Mouse (Mus musculus) spleen, adult 2 months (tissue): ENCODE results near the gene Slc22a23. TPM values are rescaled to one million over a fixed set of nuclear protein-coding genes. Genes with fewer than 3 reads are reported as not detected.

Source experiments
- DNase-seq, 2 experiments: peaks; one replicate each; pipeline versions ENCODE4 v3.0.0 to v3.0.0-alpha.2; 2012 to 2021; ENCODE audit warnings: low spot score in 2 of 2, low read depth in 1 of 2
- H3K27ac ChIP-seq: fragments of 200-500 bp; 2 replicates; pipeline ENCODE4 v1.5.1; 2012; ENCODE audit warnings: low read length, inconsistent platforms; ENCODE audit not compliant: insufficient read depth
- H3K27me3 ChIP-seq: fragments of 200-500 bp; 2 replicates; pipeline ENCODE4 v1.6.1; 2012; ENCODE audit warnings: mild to moderate bottlenecking, moderate library complexity, low read length, inconsistent platforms; ENCODE audit not compliant: control insufficient read depth, insufficient read depth
- H3K36me3 ChIP-seq: fragments of 200-500 bp; 2 replicates; pipeline ENCODE4 v1.6.1; 2012; ENCODE audit warnings: mild to moderate bottlenecking, low read length, inconsistent platforms; ENCODE audit not compliant: control insufficient read depth, insufficient read depth
- H3K4me1 ChIP-seq: fragments of 200-500 bp; 2 replicates; pipeline ENCODE4 v1.6.1; 2011; ENCODE audit warnings: inconsistent platforms; ENCODE audit not compliant: control insufficient read depth, insufficient read depth, insufficient read length
- H3K4me3 ChIP-seq: fragments of 200-500 bp; 2 replicates; pipeline ENCODE4 v1.5.1; 2011; ENCODE audit warnings: mild to moderate bottlenecking, inconsistent platforms; ENCODE audit not compliant: insufficient read depth, insufficient read length; ENCODE audit errors: extremely low read depth
- CTCF ChIP-seq: fragments of 200-500 bp; IDR thresholded peaks from 2 replicates; pipeline ENCODE4 v1.5.1; 2011; ENCODE audit warnings: mild to moderate bottlenecking, inconsistent platforms; ENCODE audit not compliant: insufficient read depth, insufficient read length, insufficient replicate concordance; ENCODE audit errors: extremely low read depth
- POLR2A ChIP-seq: fragments of 200-500 bp; IDR thresholded peaks from 2 replicates; pipeline ENCODE4 v1.6.1; 2011; ENCODE audit warnings: low read depth, low read length, inconsistent platforms
- WGBS: fragments of 180-500 bp; shearing (Covaris S2); methylation state at CpG from one replicate; pipeline ENCODE4 v1.1.7; 2018; 5-methylcytosine and 5-hydroxymethylcytosine counted together
- polyA plus RNA-seq: library from polyadenylated mRNA; depleted of rRNA; stranded (reverse); fragments of >200 nt; gene quantifications from 2 replicates; pipeline ENCODE4 v1.2.3, GENCODE M21; 2012

The Slc22a23 gene
- polyA plus RNA-seq, 1 experiment: 10.0 TPM

DNA sequence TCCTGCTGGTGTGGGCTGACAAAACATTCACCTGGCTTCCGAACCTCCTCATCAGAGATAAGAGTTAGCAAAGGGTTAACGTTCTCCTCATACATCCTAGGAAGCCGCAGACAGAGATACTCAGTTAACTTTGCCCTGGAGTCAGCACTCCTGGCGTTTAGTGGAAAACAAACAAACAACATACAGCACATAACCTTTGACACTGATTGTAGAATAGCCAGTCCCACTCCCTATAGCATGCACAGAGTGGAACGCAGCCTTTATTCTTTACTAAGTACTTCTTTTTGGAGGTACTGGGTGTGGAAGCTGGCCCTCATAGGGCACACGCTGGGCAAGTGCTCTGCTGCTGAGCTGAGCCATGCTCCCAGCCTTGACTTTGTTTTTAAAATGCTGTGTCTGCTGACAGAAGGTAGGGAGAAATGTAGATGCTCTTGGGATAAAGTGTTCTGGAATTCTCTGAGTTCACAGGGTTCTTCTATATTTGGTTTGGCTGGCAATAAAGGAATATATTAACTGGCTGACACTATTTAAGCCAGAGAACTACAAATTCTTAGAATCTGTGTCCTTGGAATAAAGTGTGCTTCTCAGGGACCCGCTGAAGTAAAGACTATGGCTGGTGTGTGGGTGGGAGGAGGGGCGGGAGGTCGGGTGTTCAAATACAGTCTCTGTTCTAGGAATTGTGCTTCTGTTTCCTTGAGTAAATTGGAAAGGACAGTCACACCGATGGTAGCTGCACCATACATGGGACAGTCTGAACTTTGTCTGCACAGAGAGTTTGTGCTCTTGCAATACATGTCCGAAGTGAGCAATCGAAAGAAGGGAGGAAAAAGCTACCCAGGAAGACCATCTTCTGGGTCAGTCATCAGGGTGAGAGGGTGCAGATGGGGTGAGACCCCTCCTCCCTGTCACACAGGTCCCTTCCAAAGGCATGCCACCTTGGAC lies 117.0 kb downstream of the Slc22a23 start:
- H3K27ac ChIP-seq: no peak overlapping the region
- peaks cover 7% of the 10 kb centered on the region; the same call in 1 of the 2 replicates for H3K4me1 ChIP-seq
- TF ChIP-seq POLR2A (no peak), CTCF (no peak)
- H3K36me3 ChIP-seq: no peaks in the 10 kb centered on the region
- no peak overlapping the region for H3K4me3 ChIP-seq
- WGBS: 86% methylated on average over 12 of the region's 12 CpGs
- DNase-seq: no peak
- no peaks in the 10 kb centered on the region for H3K27me3 ChIP-seq

GRCm38 (mm10) chr13:34226940-34227339 lies 118.0 kb downstream of the Slc22a23 start:
- 80% methylated on average over 1 of the region's 1 CpGs for WGBS
- H3K4me1 ChIP-seq: peaks cover 7% of the 10 kb centered on the region; the same call in 1 of the 2 replicates

GRCm38 (mm10) chr13:34222985-34223384 lies 122.0 kb downstream of the Slc22a23 start:
- H3K27ac ChIP-seq: no peak overlapping the region
- no peaks in the 10 kb centered on the region for H3K36me3 ChIP-seq
- no peaks in the 10 kb centered on the region for H3K4me1 ChIP-seq
- no peak for DNase-seq
- no peak overlapping the region for H3K4me3 ChIP-seq
- TF ChIP-seq POLR2A: no peak
- TF ChIP-seq CTCF: no peak
- no peaks in the 10 kb centered on the region for H3K27me3 ChIP-seq
- WGBS: 81% methylated on average over 7 of the region's 7 CpGs

More at GRCm38 (mm10) chr13:34226940-34227339, 118.0 kb downstream of the Slc22a23 start:
- no peaks in the 10 kb centered on the region for H3K27me3 ChIP-seq
- no peak overlapping the region for H3K27ac ChIP-seq
- DNase-seq: no peak
- no peaks in the 10 kb centered on the region for H3K36me3 ChIP-seq
- no peak for TF ChIP-seq POLR2A
- no peak for TF ChIP-seq CTCF
- H3K4me3 ChIP-seq: no peak overlapping the region

- Histone ChIP-seq H3K27me3 (no peaks in the 10 kb centered on the region), H3K4me1 (no peaks in the 10 kb centered on the region; the same call in 1 of the 2 replicates), H3K27ac (no peak overlapping the region), H3K36me3 (no peaks in the 10 kb centered on the region), H3K4me3 (no peak overlapping the region)
- DNase-seq: no peak
- TF ChIP-seq CTCF: no peak
- no peak for TF ChIP-seq POLR2A
- WGBS: 71% methylated on average over 3 of the region's 3 CpGs
These were observed 125.3 kb downstream of the Slc22a23 start for GRCm38 (mm10) chr13:34219728-34220127.

DNA sequence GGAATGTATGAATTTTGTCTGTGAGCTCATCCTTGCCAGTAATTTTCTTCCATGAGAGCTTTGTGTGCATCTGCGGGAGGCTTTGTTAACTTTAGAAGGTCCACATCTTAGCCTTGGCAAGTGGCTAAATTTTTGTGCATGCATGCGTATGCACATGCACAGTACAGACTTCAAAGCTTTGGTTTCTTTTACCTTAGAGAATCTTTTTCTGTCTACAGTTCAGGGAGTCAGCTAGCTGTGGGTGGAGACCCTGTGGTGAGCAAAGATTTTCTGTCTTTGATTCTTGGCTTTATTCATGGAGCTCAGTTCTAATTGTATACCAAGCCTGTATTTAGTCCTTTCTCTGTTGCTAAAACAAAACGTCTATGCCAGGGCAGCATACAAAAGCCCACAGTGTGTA lies 126.2 kb downstream of the Slc22a23 start:
- no peak for DNase-seq
- no peak overlapping the region for H3K4me3 ChIP-seq
- H3K27ac ChIP-seq: no peak overlapping the region
- no peaks in the 10 kb centered on the region for H3K27me3 ChIP-seq
- 91% methylated on average over 3 of the region's 3 CpGs for WGBS
- H3K4me1 ChIP-seq: no peaks in the 10 kb centered on the region; the same call in 1 of the 2 replicates
- no peaks in the 10 kb centered on the region for H3K36me3 ChIP-seq
- TF ChIP-seq POLR2A: no peak
- no peak for TF ChIP-seq CTCF

DNA sequence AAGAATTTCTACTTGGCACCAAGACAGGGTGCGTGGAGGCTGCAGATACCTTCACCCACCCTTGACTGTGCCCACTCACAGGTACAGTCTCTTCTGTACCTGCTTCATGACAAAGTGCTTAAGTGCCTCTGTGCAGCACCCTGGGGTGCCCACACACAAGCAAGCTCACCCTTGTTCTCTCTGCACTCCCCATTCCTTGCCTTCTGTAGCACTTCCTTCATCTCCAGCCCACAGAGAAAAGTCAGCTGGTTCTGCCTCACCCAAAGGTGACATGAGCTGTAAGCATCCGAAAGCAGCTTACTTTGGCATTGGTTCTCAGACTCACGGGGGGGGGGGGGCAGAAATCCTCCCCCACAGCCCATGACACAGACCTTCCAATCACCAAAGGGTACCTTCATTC lies 130.1 kb downstream of the Slc22a23 start:
- Histone ChIP-seq H3K4me1 (no peaks in the 10 kb centered on the region; the same call in 1 of the 2 replicates), H3K27me3 (no peaks in the 10 kb centered on the region), H3K36me3 (no peaks in the 10 kb centered on the region), H3K27ac (no peak overlapping the region), H3K4me3 (no peak overlapping the region)
- no peak for DNase-seq
- 86% methylated on average over 3 of the region's 3 CpGs for WGBS
- no peak for TF ChIP-seq POLR2A
- no peak for TF ChIP-seq CTCF

DNA sequence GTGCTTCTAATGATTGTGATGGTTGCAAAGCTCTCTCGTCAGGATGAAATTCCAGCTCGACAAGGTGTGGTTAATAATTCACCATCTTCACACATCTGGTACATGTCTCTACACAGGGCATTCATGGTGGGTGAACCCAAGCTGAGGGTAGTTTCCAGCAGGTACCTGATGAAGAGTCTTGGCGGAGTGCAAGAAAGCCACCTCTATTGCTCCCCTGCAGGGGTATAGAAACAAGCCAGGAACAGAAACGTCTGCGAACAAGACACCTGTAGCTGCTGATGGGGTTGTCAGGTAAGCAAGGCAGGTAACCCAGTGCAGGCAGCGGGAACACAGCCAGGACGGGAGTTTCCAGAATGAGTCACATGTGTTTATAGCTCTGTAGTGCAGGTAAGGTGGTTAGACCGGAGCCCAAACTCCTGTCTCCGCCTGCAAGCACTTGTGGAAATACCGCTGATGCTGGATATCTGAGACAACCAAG lies 132.2 kb downstream of the Slc22a23 start:
- H3K4me3 ChIP-seq: no peak overlapping the region
- no peak for DNase-seq
- H3K27ac ChIP-seq: no peak overlapping the region
- no peaks in the 10 kb centered on the region; the same call in 1 of the 2 replicates for H3K4me1 ChIP-seq
- TF ChIP-seq CTCF (no peak), POLR2A (no peak)
- WGBS: 92% methylated on average over 10 of the region's 10 CpGs
- no peaks in the 10 kb centered on the region for H3K27me3 ChIP-seq
- H3K36me3 ChIP-seq: no peaks in the 10 kb centered on the region
